Mouse (Mus musculus): ENCODE results near the gene Dynlrb2.
A peak's percentile ranks its signal among the peaks of the same experiment; 100 is the strongest.

Dynlrb2 gene

GRCm38 (mm10) chr8:116504477-116505120, at the start of gene Dynlrb2:
Dynlrb2 (plus strand) TSS chr8:116504974.
- DNase-seq = peak; percentile 95 to 96

DNA sequence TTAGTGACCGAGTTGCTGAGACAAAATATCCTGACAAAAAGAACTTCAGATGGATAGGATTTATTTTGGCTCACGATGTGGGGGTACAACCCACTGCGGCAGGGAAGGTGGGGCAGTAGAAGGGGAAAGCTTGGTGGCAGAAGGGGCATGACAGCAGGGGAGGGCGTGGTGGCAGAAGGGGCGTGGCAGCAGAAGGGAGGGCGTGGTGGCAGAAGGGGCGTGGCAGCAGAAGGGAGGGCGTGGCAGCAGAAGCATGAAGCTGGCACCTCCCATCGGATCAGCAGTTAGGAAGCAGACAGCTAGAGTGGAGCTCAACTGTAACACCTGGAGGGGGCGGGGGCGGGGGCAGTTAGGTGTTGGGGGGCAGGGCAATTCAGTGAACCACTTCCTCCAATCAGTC, 46.2 kb upstream of the Dynlrb2 start:
- no peak for DNase-seq

- DNase-seq = no peak
These were observed 43.3 kb upstream of the Dynlrb2 start for GRCm38 (mm10) chr8:116461472-116461871.

GRCm38 (mm10) chr8:116466586-116466985, 38.2 kb upstream of the Dynlrb2 start:
- no peak for DNase-seq

DNA sequence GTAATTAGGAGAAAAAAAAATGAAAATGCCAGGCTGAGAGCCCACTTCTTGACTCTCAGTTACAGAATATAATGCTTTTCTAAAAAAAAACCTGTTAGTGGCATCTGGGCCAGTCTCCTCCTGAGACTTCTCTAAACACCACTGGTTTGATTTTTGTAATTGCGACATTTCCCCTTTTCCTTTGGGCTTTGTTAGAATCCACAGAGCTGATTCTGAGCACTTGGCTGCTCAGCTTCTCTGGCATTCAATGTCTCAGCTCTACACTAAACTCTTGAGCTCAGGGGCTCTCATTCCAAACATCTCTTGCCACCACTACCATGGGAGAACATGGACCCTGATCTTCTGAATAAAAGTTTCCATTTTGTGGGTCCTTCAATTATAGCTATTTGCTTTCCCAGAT, 37.7 kb upstream of the Dynlrb2 start:
- DNase-seq = no peak

GRCm38 (mm10) chr8:116477941-116478340, 26.8 kb upstream of the Dynlrb2 start:
- DNase-seq = no peak

DNA sequence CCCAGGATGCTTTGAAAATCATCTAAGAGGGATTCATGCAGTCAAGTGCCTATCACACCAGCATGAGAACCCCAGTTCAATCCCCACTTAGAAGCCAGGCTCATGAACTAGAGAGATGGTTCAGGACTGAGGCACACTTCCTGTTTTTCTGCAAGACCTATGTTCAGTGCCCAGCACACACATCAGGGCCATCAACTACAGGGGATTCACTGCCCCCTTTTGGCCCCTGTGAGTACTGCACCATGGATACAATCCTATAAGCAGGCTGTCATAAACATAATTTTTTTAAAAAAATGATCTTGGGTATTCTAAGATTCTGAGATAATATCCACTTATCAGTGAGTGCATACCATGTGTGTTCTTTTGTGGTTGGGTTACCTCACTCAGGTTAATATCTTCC, 26.1 kb upstream of the Dynlrb2 start:
- no peak for DNase-seq

DNA sequence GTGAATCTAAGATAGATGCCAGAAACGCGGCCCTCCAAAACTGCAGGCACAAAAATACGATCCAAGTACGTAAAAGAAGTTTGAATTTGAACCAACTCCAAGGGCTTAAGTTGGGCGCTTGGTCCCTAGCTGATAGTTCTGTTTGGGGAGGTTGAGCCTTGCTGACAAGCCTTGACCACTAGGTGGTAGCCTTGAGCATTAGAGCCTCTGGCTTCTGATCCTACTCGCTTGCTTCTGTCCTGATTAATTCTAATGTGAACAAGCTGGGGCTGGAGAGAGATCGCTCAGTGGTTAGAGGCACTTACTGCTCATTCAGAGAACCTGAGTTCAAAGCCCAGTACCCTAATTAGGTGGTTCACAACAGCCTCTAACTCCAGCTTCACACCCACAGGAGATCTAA, 23.9 kb upstream of the Dynlrb2 start:
- DNase-seq = peak; percentile 83 to 91

DNA sequence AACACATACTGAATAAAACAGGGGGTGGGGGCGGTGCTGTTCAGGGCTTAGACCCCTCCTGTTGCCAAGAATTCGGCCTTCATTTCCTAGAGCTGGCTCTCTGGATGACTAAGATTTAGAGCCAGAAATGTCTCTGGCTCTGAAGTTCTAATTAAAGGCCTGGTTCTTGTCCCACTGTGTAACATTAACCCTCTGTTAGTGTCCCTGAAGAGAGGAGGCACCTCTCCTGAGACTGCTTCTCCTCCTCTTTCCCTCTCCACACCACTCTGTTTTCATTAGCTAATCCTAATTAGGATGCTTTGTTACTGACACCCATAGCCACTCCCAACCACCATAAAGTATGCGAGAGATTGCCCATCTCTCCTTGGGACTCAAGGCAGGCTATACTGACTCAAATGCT, 22.0 kb upstream of the Dynlrb2 start:
- no peak for DNase-seq

DNA sequence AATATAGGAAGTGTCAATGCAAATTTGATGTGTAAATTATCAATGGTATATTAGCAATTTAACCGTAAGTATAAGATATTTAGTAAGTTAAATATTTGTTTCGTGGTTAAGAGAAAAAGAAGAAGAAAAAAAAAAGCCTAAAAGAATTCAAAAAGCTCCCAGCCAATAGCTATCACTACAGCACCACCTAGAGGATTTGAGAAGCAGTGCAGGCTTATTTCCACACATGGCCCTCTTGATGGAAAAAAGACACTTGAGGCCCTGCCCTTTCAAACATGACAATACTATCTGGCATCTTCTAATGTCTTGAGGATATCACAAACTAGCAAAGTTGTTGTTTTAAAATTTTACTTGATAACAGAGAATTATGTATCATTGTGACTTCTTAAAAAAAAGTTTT, 20.7 kb upstream of the Dynlrb2 start:
- peak; percentile 39 to 56 for DNase-seq

DNA sequence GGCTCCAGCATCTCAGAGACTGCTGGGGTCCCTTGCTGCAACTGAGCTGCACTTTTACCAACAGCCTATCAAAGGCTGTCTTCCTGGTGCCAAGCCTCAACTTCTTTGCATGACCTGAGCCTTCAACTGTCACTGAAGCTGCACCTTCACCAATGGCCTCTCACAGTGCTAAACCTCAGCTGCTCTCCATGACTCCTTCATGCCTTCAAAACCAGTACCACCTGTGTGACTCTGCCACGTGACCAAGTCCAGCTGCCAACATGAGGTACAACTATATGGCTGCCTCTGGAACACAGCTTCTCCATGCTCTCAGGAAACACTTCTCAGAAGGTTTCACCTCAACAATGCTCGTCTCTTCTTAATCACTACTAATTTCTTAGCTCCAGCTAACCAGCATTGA, 16.2 kb upstream of the Dynlrb2 start:
- no peak for DNase-seq

DNA sequence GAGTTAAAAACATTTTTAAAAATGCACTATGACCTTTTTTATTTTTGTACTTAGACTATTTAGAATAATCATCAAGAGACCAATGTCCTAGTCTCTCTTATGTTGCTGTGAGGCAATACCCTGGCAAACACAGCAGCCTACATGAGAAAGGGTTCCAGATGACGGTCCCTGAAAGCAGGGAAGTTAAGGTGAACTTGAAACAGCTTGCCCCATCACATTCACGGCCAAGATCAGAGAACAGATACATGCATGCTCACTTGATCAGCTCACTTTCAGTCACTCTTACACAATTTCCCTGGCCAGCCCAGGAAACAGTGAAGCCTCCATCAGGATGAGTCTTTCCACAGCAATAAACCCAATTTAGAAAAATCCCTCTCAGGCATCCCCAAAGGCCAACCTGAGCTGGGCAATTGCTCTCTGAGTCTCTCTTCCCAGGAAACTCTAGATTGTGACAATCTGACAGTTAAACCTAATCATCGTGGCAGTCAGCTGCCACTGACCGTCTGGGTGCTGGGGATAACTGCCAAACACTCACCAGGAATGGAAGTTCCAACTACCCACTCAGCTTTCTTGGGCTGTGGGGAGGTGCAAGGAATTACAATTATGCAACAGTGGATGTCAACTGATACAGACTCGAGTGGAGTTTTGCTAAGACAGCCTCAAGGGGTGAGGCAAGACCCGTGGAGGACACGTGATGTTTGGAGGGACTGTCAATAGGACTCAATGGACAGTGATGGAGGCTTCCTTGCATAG, 4.5 kb upstream of the Dynlrb2 start:
- no peak for DNase-seq

DNA sequence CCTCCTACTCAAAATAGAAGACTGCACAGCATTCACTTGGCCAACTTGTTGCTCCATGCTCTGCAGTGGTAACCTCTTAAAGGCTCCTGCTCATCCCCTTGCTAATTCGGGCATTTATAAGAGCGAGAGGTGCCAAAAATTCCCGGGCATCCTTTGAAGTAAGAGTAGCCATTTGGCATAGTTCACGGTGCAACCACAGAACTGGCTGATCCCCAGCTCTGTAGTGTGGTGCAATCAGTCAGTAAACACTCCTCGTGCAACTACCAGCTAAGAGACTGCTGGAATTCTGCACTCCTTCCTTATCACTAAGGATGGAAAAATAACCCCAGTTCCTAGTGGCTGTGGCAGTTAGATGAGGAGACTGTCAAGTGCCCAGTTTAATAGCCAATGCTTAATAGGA, 3.9 kb downstream of the Dynlrb2 start:
- peak; percentile 49 to 56 for DNase-seq

DNA sequence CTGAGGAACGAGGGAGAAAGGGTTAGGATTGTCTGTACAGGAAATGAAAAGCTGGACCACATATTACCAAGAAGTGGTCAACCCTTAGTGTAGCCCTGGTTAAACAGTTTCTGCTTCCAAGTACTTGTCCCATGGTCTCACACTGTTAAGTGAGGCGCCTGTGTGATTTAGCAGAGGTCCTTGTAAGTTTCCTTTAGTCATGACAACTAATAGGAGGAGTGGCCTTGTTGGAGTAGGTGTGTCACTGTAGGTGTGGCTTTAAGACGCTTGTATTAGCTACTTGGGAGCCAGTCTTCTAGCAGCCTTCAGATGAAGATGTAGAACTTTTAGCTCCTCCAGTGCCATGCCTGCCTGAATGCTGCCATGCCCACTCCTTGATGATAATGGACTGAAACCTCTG, 4.5 kb downstream of the Dynlrb2 start:
- DNase-seq = no peak

- DNase-seq = peak; percentile 62 to 71
These were observed 14.9 kb downstream of the Dynlrb2 start for GRCm38 (mm10) chr8:116519676-116520075.

GRCm38 (mm10) chr8:116521208-116521607, 16.4 kb downstream of the Dynlrb2 start:
- DNase-seq = peak; percentile 52 to 61

DNA sequence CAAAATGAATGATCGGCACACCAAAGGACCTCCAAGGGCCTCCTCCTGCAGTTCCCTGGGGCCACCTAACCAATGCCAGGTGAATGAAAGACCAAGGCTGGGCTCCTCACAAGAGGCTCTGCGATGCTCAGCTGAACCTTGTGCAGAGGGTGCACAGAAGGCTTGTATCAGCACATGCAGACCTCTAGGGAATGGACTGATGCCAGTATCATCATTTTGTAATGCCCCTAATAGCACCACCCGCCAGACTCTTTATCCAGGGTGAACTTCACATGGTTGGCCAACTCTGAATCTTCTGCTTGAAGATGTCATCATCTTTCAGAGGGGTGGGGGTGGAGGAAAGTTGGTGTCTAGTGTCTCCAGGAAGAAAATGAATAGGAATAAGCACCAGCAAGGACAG, 16.9 kb downstream of the Dynlrb2 start:
- peak; percentile 28 to 53 for DNase-seq

DNA sequence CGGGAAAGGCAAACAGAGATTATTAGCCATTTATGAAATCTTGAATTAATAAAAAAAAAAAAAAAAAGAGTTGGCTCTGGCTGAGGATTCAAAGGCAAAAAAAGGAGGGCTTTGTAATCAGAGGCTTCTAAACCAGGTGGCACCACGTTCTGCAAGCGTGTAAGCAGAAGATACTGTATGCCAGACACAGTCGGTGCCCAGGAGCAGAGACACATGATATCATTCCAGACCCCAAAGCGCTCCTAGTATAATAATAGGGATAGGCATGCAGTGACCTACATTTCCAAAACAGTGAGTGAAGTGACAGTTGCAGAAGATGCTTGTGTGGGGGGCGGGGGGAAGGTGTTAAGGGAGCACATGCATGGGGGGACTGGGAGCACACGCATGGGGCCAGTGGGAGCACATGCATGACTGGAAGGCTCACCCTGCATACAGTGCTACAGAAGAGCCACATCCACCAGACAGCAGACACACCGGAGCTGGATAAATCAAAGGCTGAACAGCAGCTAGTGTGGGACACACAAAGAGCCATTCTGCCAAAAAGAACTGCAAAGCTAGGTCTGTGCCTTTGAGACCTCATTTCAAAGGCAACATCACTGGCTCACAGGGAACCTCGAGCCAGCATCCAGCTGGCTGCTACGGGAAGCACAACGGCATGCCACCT, 17.5 kb downstream of the Dynlrb2 start:
- DNase-seq = peak; percentile 43 to 51

DNA sequence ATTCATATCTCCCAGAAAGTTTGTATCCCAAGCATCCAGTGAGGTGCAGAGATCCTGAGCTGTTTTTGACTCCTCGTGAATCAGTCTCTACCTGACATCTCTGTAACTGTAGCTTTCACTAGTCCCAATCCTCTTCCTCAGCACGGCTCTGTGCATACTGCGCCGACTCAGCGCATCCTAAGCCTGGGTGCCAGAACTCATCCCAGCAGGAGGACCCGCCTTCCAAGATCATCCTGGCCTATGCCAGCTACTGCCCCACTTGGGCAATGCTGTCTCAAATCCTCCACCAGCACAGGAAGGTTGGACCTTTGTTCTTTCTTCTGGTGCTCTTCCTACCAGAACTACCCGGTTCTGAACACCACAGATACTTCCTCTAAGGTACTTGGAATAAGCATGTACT, 20.1 kb downstream of the Dynlrb2 start:
- DNase-seq = peak; percentile 41 to 48

- no peak for DNase-seq
These were observed 24.0 kb downstream of the Dynlrb2 start for GRCm38 (mm10) chr8:116528736-116529135.

GRCm38 (mm10) chr8:116533081-116533480, 28.3 kb downstream of the Dynlrb2 start:
- no peak for DNase-seq

DNA sequence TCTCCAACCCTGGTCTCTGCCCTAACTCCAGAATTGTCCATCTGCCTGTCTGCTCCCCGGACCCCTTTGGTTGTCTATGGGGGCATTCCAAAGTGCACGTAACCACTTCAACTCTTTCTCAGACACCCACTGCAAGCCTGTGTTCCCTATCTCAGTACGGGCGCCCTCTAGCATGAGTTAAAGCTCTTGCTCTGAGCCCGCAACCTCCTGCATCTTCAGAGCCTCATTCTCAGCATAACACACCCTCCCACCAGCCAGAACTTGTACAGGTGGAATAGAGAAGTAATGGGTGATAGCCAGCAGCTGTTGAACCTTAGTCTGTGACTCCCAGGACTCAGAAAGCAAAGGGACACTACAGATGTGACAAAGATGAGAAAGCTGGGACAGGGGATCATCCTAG, 32.0 kb downstream of the Dynlrb2 start:
- DNase-seq = no peak

DNA sequence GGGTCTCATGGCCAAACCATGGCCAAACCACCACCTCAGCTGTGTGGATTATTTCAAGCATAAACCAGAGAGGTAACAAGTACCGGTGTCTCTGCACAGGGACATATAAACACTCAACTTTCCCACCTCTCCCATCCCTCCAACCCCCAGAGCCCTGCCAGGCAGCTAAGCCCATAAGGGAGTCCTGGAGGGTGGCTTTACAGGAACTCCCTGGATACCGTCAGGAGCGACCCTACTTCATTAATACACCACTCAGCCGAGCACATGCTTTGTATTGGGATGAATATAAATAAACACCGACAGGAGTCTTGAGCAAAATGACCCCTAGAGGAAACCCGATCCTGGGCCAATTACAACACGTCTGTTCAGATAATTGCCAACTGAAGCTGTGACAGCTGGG, 34.0 kb downstream of the Dynlrb2 start:
- no peak for DNase-seq

DNA sequence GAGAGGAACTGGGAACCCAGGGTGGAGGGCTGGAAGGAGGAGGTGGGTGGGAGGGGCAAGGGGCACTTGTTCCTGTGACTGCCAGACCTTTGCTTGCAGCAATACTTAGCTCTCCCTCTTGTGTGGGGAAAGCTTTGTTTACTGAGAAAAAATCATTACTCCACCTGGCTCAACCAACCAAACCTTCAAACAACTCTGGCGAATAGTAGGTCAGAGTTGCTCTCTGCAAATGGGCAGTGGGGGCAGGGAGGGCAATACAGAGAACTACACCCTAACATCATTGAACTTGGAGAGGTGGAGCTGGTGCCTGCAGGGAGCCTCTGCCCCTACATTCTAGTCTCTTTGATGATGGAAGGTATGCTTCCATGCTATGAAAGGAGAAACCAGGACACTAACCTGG, 35.4 kb downstream of the Dynlrb2 start:
- DNase-seq = no peak

All from cerebellum, postnatal 10 days (tissue).